Mouse (Mus musculus) heart, postnatal 0 days (tissue): ENCODE results near the gene Zxdc.

Source experiments
- CTCF ChIP-seq: IDR thresholded peaks from 2 replicates; pipeline ENCODE4 v1.5.1; 2016; ENCODE audit warnings: antibody characterized with exemption, control low read depth, low read depth
- EP300 ChIP-seq: IDR thresholded peaks from 2 replicates; pipeline ENCODE4 v1.6.1; 2016; ENCODE audit warnings: antibody characterized with exemption, low read depth

GRCm38 (mm10) chr6:90435195-90435618, 65.9 kb downstream of the Zxdc start:
- TF ChIP-seq CTCF (peak; percentile 83), EP300 (no peak)
